Mouse (Mus musculus): ENCODE measurements around the gene Slc22a15.
"Not testable (repeated sequence)": the region's sequence is repeated elsewhere in the genome, so short reads cannot be mapped to it uniquely, and the experiment has no call there.

Slc22a15 gene

DNA sequence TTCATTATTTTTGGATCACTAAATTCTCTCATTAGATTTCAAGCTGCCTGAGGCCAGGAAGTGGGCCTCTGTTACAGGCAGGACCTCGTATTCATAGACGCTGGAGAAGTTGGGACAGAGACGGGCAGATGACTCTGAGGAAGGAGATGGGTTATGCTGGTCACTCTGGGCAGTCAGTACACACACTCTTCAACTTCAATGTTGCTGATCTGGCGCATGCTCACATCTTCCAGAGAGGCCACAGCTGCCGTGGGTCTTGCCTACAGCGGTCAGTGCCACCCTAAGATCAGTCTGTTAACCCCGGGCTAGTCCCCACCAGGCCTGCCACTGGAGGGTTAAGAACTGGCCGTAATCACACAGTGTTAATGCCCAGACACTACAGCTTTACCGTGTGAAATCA is 52.3 kb downstream of the Slc22a15 start:
- DNase-seq (ENCODE audit: low read depth, low spot score): no peak

DNA sequence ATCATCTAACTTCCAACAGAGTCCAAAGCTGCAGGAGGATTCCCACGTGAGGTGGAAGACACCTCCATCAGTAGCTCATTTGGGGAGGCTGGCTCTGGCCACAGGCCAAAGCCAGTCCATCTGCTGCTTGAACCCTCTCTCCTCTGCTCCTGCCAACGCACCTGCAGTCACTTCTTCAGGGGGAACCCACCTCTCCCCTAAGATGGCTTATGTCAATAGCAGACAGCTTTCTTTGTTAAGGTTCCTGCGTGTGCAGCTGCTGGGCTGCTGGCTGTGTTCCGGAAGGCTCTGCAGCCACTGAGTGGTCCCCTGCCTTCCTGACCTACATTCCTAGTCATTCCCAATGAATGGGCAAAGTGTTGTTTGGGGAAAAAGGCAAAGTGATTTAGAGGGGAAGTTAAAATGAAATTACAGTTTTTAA is 57.2 kb downstream of the Slc22a15 start:
- DNase-seq (ENCODE audit: low read depth, low spot score): no peak

DNA sequence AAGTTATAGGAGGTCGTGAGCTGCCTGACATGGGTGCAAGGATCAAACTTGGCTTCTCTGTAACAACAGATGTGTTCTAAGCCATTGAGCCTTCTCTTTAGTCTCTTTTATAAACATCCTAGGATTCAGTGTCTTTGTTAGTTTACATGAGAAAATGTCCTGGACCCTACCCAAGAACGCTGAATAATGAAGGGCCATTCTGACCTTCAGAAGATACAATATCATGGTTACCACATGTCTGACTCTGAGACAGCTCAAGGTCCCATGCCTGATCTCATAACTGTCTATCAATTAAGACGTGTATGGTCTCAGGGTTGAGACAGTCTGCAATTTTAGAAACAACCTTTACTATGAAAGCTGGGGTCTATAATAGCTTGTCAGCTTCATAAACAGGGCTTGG is 62.4 kb downstream of the Slc22a15 start:
- no peak for DNase-seq (ENCODE audit: low read depth, low spot score)

DNA sequence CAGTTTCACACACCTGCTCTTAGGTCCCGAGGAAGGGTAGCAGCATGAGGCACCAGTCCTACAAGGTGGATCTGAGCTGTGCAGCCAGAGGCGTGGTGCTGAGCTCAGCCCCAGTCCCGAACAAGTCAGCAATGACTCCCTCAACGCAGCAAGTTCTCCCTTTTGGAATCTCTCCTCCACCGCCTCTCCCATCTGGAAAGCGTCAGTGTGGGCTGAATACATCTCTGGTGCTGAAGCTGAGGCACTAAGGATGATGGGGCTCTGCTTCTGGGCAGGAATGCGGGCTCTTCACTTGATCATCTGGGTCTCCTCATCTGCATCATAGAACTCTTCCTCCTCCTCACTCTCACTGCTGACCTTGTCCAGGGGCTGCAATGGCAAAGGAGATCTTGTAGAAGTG is 64.1 kb downstream of the Slc22a15 start:
- DNase-seq (ENCODE audit: low read depth, low spot score): no peak

DNA sequence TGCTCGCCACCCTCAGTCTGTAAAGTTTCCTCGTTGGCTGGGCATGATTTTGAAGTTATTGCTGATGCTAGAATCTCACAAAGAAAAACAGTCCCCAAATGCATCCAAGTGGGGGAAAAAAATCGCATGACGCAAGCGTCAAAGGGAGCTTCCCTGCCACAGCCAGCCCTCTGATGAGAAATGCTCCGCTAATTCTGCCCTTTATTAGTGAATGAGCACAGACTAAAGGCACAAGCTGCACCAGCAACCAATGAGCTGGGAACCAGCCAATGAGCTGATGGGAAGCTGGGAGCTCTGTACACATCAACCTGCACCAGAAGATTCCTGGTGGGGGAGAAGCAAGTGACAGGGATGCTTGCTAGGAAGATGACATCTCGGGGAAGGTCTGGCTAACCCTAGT is 64.5 kb downstream of the Slc22a15 start:
- no peak for DNase-seq (ENCODE audit: low read depth, low spot score)

DNA sequence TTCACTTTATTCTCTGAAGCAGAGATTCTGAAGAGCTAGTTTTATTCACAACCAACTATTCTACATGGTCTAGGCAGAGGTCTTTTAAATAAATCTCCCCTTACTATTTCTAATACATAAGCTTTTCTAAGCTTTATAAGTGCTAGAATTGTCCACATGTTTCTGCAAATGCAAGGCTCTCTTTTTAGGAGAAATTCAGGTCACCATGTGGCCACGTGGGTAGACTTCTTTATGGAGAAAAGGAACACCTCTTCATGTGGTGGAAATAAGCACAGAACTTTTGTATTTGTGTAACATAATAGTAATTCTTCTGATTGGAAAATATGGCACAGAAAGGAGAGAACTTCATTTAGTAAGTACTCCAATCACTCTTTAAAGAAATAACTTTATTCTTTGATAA is 70.2 kb downstream of the Slc22a15 start:
- DNase-seq (ENCODE audit: low read depth, low spot score): no peak

DNA sequence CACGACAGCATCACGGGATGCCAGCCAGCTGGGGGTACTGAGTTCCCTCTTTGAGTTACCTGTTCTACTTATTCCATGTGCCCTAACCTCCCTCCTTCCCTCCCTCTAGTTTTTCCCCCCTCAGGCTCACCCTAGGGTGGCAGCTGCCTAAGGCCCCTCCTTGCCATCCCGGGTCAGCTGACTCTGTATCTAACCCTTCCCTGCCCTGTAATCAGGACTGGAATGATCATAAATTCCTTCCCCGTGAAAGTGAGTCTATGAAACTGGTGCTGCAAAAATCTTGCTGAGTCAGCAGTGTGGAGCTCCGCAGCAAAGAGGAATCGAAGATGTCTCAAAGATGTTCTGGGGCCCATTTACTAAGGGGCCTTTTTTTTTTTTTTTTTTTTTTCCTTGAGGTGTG is 72.9 kb downstream of the Slc22a15 start:
- no peak for DNase-seq (ENCODE audit: low read depth, low spot score)

DNA sequence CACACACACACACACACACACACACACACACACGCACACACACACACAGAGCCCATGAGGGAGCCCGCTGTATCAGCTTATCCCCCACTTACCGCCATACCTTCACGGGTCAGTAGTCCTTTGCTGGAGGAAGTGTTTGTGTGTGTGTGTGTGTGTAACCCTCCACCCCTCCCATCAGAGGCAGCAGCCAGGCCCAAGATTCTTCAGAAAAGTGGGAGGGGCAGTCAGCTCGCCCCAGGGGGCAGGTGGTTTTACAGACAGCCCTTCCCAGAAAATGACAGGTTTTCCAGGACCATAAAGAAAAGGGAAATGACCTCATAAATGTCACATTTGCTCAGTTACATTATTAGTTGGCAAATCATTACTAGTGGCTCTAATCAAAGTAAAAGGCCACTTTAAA is 75.4 kb downstream of the Slc22a15 start, which contains the start of gene Mab21l3:
Gene Mab21l3, minus strand, starts transcription at position 144 of the 400 bp plus-strand sequence.
- DNase-seq (ENCODE audit: low read depth, low spot score): no peak

DNA sequence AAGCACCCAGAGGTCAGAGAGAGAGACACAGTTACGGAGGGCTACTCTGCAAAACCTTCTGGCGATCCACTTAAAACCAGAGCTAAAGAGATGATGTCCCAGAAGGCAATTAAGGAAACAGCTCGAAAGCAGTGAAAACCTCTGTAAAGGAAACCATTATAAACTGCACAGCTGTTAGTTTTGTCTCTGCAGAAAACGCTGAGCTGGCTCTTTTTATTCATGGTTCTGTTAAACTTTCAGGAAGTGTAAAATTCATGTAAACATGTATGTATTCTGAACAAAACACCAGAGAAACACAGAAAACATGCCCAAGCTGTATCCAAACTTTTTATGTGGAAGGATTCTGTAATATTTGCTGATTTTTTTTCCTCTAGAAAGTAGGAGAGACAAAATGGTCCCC is 78.2 kb downstream of the Slc22a15 start:
- no peak for DNase-seq (ENCODE audit: low read depth, low spot score)

DNA sequence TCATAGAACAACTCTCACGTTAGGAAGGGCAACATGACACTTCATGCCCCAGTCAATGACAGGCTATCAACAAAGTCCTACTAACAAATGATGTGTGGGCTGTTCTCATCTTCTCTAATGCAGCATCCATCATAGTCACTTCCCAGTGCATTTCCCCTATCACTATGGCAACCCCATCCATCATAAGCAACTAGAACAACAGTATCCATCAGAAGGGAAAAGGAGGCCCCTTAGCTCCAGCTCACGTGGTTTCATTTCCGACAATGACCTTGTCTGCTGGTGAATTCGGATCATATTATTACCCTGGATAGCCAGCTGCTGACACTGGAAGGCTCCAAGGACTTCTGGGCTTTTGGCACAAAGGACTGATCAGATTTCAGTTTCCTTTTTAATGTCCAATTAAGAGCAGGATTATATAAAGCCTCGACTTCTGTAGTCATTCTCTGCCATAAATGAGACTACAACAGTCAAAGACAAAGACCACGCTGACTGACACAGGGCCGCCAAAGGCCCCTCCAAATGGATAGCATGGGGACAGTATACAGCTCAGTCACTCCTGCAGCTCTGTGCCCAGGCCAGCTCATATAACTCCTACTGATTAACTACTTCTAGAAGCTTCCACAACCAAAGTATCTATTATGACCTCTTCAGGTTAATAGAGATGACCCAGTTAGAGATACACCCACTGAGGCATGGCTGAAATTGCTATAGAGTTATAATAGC is 81.7 kb downstream of the Slc22a15 start:
- no peak for DNase-seq (ENCODE audit: low read depth, low spot score)

DNA sequence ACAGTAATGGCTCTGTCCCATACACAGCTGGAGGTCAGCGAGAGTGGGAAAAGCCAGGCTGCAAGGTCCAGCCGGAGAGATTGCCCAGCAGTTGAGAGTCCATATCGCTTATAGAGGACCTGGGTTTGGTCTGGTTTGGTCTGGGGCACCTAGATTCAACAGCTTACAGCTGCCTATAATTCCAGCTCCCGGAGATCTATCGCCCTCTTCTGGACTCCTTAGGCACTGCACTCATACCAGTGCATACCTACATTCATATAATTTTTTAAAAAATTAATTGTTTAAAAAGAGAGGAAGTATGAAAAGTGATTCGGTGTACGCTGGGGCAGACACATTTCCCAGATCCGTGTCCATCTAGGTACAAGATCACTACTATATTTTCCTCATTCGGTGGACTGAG is 84.9 kb downstream of the Slc22a15 start:
- DNase-seq (ENCODE audit: low read depth, low spot score): no peak

DNA sequence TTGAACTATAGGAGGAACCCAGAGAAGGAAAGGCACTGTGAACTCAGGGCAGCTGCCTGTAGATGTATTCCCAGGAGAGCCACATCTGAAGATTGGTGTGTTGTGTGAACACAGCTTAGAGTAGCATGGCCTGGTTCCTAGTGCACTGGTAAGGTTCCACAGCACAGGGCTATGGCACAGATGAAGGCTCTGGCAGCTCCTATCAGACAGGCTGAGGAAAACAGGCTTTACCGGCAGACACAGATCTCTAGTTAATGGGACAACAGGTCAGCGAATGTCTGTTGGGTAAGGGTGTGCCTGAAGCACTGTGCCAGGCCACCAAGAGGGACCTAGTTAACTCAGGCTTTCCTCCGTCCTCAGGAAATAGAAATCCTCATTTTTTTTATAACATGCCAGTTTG is 87.3 kb downstream of the Slc22a15 start:
- no peak for DNase-seq (ENCODE audit: low read depth, low spot score)

DNA sequence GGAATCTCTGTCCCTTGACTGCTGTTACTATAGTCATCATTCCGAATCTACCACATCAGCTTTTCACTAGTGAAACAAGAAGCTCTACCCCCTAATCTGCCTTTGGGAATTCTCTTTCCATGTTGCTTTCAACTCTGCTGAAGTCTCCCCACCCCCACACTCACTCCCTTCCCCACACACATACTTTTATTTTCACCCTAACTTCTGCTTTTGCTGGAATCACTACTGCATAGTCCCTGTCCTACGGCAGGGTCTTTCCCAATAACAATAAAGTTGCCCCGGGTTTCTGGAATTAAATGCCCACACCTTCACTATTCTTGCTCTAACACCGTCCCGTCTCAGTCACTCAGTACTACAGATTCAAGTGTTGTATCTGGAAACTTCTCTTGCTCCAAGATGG is 87.7 kb downstream of the Slc22a15 start:
- DNase-seq (ENCODE audit: low read depth, low spot score): no peak

DNA sequence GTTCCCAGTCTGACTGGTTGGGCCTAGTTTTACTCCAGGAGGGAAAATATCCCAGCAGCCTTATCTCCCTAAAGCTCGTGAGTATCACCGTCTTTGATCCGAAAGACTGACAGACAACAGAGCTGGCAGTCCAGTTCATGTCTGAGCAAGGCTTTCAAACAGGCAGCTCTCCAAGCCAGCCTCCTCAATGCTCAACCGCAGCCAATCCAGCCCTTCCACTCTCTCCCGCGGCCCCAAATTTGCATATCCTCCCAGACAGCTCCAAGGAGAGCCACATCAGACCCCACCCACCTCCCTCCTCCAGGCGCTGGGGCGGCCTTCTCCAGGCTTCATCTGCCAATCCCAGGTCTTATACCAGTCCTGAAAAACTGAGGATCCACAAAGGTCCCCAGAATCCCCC is 88.2 kb downstream of the Slc22a15 start:
- DNase-seq (ENCODE audit: low read depth, low spot score): no peak

DNA sequence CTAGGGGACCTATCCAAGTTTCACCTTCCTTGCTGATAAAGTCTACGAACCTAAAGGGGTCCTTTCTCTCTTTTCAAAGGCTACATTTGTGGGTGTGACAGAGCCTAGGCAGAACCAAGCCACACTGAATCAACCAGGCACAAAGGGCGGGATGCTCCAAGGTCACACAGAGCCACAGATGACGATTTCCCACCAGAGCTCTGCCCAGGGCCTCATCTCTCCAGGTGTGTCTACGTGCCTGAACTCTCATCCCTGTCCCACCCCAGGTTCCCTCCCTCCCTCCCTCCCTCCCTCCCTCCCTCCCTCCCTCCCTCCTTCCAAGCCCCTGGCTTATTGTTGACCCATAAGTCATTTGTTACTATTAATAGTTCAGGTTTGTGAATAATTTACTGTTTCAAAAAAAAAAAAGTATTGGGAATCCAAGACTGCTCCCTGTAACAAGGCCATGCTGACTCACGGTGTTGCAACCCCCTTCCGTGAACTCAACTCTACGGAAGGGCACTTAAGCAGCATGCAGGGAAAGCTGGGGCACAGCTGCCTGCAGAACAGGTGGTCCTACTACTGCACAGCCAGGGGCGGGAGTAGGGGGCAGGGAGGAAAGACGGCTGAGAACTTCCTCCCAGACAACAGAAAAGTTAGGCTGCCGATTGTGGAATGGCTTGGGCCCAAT is 92.9 kb downstream of the Slc22a15 start:
- DNase-seq (ENCODE audit: low read depth, low spot score): no peak

DNA sequence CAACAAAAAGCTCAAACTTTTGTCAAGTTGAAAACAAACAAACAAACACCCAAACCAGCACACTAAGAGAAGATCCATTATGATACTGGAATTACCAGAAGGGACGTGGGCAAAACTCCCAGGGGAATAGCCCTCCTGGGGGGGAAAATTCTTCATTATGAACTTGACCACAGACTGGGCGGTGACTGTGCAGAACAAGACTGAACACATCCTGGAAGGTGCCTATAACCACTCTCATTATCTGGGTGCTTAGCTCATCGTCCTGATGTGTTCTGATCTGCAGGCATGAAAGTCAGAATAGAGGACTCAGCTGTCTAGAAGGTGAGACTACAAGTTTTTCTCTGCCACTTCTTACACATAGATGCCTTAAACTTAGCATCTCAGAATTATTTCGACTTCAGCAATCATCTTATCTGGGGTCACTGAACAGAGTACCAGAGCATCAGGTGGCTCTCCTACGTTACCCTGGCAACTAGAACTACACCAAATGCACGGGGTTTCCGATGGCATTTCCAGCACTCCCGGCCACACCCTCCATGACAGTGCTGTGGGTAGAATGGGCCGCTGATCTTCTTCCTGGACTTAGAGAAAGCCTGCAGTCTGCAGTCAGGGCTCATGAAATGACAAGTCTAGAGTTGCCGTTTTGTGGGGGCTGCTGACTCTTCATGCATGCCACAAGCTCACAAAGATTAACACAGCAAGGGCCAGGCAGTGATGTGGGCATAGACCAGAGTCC is 94.2 kb downstream of the Slc22a15 start:
- DNase-seq (ENCODE audit: low read depth, low spot score): no peak

DNA sequence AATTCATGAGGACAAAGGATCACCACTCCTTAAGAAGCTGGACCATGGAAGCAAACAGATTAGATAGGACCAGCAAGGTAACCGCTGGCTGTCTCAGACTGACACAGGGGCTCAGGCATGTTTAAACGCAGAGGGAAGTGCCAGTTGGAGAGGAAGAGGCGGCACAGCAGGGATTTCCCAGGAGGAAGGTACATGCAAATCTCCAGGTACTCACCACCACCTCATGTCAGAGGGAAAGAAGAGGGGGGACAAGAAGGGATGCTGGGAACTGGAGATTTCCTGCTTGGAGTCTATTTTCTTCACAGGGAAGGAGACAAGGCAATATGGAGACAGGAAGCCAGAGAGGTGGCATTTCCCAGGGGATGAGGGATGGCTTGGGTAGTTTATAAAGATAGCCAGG is 95.7 kb downstream of the Slc22a15 start:
- DNase-seq (ENCODE audit: low read depth, low spot score): no peak

DNA sequence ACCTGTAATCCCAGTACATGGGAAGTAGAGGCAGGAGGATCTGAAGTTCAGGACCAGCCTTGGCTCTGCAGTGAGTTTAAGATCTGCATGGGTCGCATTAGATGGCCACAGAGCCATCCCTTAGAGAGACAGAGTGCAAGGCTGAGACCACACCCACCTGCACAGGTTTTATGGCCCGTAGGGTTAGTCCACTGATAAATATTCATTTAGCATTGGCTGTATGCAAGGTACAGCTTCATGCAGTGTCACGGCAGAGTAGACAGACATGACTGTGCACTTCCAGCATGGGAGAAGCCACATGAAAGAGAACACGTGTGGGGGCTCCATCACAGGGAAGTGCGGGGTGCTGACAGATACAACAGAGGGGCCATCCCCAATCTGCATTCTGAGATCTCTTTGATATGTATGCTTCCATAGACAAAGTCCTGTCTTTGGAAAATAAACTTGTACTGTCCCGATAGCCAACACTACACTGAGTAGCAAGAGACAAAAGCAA is 97.0 kb downstream of the Slc22a15 start:
- no peak for DNase-seq (ENCODE audit: low read depth, low spot score)

DNA sequence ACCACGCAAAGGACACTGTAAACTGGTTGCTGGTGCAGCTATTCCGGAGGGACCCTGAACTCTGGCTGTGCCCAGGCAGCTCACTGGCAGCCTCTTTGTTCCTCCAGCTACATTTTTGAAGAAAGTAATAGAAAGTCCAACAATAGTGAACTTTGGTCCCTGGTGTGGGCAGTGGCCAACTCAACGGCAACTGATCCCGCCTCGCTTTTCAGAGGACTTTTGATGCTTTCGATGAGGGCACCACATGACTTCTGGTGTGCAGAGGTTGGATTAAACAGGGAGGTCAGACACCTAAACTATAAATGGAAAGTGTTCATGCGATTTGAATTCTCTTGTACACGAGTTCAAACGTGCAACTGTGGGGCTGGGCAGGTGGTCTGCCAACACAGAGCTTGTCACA is 99.9 kb downstream of the Slc22a15 start:
- no peak for DNase-seq (ENCODE audit: low read depth, low spot score)

DNA sequence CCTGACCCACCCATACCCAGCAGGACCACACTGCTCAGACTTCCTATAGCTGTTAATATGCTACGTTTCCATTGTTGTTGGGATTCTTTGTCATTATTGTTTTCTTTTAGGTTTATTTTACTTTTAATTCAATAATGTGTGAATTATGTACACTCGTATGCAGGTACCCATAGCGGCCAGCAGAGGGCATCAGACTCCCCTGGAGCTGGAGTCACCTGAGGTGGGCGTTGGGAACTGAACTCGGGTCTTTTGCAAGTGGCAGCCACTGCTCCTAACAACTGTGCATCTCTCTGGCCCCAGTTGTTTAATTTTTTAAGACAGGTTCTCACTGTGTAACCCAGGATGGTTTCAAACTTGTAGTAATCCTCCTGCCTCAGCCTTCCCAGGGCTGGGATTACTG is 102.2 kb downstream of the Slc22a15 start:
- no peak for DNase-seq (ENCODE audit: low read depth, low spot score)

DNA sequence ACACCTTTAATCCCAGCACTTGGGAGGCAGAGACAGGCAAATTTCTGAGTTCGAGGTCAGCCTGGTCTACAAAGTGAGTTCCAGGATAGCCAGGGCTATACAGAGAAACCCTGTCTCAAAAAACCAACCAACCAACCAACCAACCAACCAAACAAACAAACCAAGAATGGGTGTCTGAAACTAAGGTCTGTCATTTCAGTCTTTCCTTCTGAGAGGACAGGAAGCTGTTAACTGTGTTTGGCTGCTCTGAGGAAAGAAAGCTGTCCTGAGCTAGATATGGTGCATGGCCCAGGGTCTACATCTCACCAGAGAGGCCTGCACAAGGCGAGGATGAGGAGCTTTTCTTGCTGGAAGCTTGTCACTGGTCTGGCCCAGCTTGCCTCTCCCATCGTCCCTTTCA is 103.5 kb downstream of the Slc22a15 start:
- DNase-seq (ENCODE audit: low read depth, low spot score): not testable (repeated sequence)

DNA sequence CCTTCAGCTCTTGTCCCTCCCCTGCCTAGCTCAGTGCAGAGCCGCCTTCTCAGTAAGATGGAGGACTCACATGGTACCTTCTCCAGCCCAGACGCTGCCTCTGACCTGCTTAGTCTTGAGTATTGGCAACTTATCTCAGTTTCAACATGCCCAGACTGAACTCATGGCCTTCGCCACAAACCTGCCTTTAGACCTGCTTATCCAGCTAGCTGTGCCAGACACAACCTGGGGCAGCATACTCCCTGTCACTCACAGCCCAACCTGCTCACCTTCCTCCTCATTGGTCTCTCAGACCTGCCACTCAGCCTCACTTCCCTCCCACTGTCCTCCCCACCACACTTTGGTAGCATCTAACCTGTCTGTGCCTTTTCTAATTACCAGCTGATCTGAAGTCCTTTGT is 108.2 kb downstream of the Slc22a15 start:
- DNase-seq (ENCODE audit: low read depth, low spot score): no peak

DNA sequence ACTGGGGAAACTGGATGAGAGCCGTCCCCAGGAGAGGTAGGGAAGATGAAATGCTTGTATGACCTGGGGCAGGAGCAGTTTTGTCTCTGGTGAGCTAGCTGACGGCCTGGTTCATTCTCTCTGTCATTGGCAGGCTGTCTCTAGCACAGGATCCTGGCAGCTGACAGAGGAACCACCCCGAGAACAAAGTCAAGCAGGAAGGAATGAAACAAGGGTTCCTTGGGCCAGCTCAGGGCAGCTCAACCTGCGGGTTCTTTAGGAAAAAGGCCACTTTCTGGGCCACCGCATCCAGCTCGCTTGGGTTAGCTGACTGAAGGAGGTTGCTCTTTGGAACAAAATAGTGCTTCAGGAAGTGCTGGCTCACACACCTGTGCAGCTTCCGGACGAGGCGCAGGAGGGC is 109.5 kb downstream of the Slc22a15 start:
- no peak for DNase-seq (ENCODE audit: low read depth, low spot score)
